Comparison of ENCODE assay signal across 25 mouse cellular contexts in genomic region chr6:88702887-88703286, GRCm38 (mm10). TPM values are rescaled to one million over a fixed set of nuclear protein-coding genes. Genes with fewer than 3 reads are reported as not detected.
A peak's percentile ranks its signal among the peaks of the same experiment; 100 is the strongest.
DNase-seq lines count a peak whose midpoint lies in the region; ATAC-seq and TF ChIP-seq lines count a peak whose summit lies in the region.
"Had no signal": no experiment of that assay in that cellular context is flagged by ENCODE, and none has a peak within 500 bp of the region (broad histone marks: within the 10 kb centered on the region; RNA-seq: fewer than 3 reads in every experiment).

No protein-coding gene starts in this region.

- no peaks in the 10 kb centered on the region for H3K36me3 ChIP-seq in C2C12 (ENCODE audit: control insufficient read depth, insufficient read depth)
- H3K36me3 ChIP-seq in hindbrain, embryonic 14.5 days (replicated peaks; ENCODE audit: control insufficient read depth, insufficient read depth) = no peaks in the 10 kb centered on the region
- H3K36me3 ChIP-seq: embryonic facial prominence, embryonic 10.5 days; embryonic facial prominence, embryonic 12.5 days; forebrain, embryonic 10.5 days; forebrain, embryonic 12.5 days had no signal

- H3ac ChIP-seq in C2C12 (ENCODE audit: control insufficient read depth, insufficient read length, low read depth) = no peak overlapping the region

- no peaks in the 10 kb centered on the region for H3K9me3 ChIP-seq in hindbrain, embryonic 14.5 days (ENCODE audit: control insufficient read depth, low read length)
- H3K9me3 ChIP-seq: embryonic facial prominence, embryonic 10.5 days; embryonic facial prominence, embryonic 12.5 days; forebrain, embryonic 10.5 days; forebrain, embryonic 12.5 days had no signal

- no peaks in the 10 kb centered on the region for H3K79me3 ChIP-seq in C2C12 (ENCODE audit: low read depth)

- WGBS in hindbrain, embryonic 14.5 days = 97% methylated on average over 1 of the region's 1 CpGs

- no peak overlapping the region for H3K4me3 ChIP-seq in C2C12 (ENCODE audit: insufficient read depth, poor library complexity, severe bottlenecking)
- H3K4me3 ChIP-seq in hindbrain, embryonic 14.5 days (replicated peaks; ENCODE audit: low read length) = no peak overlapping the region
- H3K4me3 ChIP-seq: embryonic facial prominence, embryonic 10.5 days; embryonic facial prominence, embryonic 12.5 days; forebrain, embryonic 10.5 days; forebrain, embryonic 12.5 days had no signal

- TF ChIP-seq CTCF in C2C12 (IDR thresholded peaks at IDR 0.05; ENCODE audit: control insufficient read depth, insufficient read depth, insufficient read length) = no peak

- H3K27ac ChIP-seq in hindbrain, embryonic 14.5 days = no peak overlapping the region
- H3K27ac ChIP-seq: embryonic facial prominence, embryonic 10.5 days; embryonic facial prominence, embryonic 12.5 days; forebrain, embryonic 10.5 days; forebrain, embryonic 12.5 days had no signal

- no peak overlapping the region for H3K9ac ChIP-seq in hindbrain, embryonic 14.5 days
- H3K9ac ChIP-seq: embryonic facial prominence, embryonic 12.5 days; forebrain, embryonic 12.5 days had no signal

- peaks cover 5% of the 10 kb centered on the region for H3K27me3 ChIP-seq in C2C12 (ENCODE audit: control insufficient read depth, insufficient read depth, insufficient read length)
- H3K27me3 ChIP-seq in hindbrain, embryonic 14.5 days (ENCODE audit: control insufficient read depth, insufficient read depth, low read length) = no peaks in the 10 kb centered on the region
- H3K27me3 ChIP-seq: embryonic facial prominence, embryonic 12.5 days; forebrain, embryonic 12.5 days; Patski had no signal

- DNase-seq in 3T3-L1 (ENCODE audit: low read depth, low spot score) (peak; percentile 12), adipocyte (ENCODE audit: low spot score) (peak; percentile 65)
- DNase-seq in gonadal fat pad, adult 2 months (ENCODE audit: low read depth) = peak; percentile 88
- DNase-seq in urinary bladder, postnatal 4 days (ENCODE audit: low spot score in 2 of 2) = no peak
- DNase-seq in hindbrain, embryonic 14.5 days (ENCODE audit: low spot score) = no peak
- DNase-seq in lung, adult 18-20 months = no peak
- DNase-seq: adrenal gland, adult 2 months; adrenal gland, postnatal 10 days; adrenal gland, postnatal 25 days; B cell, adult 2 months; cerebellum, adult 11 months; cerebellum, adult 18-20 months; cerebellum, adult 8-10 months; cerebellum, adult 9-11 months; cerebellum, postnatal 14 days; cerebellum, postnatal 36 days; embryo, embryonic 11 days had no signal

- H3K79me2 ChIP-seq in C2C12 (ENCODE audit: control insufficient read depth, insufficient read depth) = no peaks in the 10 kb centered on the region

- no peak overlapping the region for H3K4me2 ChIP-seq in hindbrain, embryonic 14.5 days (replicated peaks)
- H3K4me2 ChIP-seq: embryonic facial prominence, embryonic 12.5 days; forebrain, embryonic 12.5 days had no signal

- no peak for ATAC-seq in hindbrain, embryonic 14.5 days (ENCODE audit: low FRiP score)
- ATAC-seq: activated CD4-positive, CD25-positive, alpha-beta regulatory T cell, adult 4 months; forebrain, embryonic 14.5 days; Patski had no signal

- H3K4me1 ChIP-seq in hindbrain, embryonic 14.5 days (replicated peaks; ENCODE audit: control insufficient read depth, insufficient read depth, low read length) = no peaks in the 10 kb centered on the region
- H3K4me1 ChIP-seq: embryonic facial prominence, embryonic 10.5 days; embryonic facial prominence, embryonic 12.5 days; forebrain, embryonic 10.5 days; forebrain, embryonic 12.5 days had no signal

TF ChIP-seq in C2C12, 6 proteins besides CTCF, POLR2A, EP300 and RAD21:
- TF ChIP-seq USF1 (IDR thresholded peaks at IDR 0.05; ENCODE audit: low read depth) (peak; percentile 5), MYOG (IDR thresholded peaks at IDR 0.05; ENCODE audit: control insufficient read depth, extremely low read depth, insufficient read length) (no peak)

RNA-seq across cellular contexts. Expression of gene Mgll, which starts 21.3 kb away (rescaled TPM):
- 1.3 TPM for polyA plus RNA-seq in C2C12 (2012; fragmentation: generic; extraction: Trizol)
- polyA plus RNA-seq in gonadal fat pad, adult 2 months (2012; rRNA removed) = 571 and 840 TPM in 2 replicates
- 51.1 and 51.3 TPM in 2 replicates for polyA plus RNA-seq in hindbrain, embryonic 14.5 days (2014; fragmentation: Nextera tagmentation; extraction: Ambion mirVana)

Comparison
In these comparisons a context has a peak if more than half of its experiments do, and no peak if none do; other contexts are left out.
1. DNase-seq: peak in 3T3-L1 (single experiment), adipocyte (single experiment) and gonadal fat pad, adult 2 months (single experiment); none in urinary bladder, postnatal 4 days (0 of 2), hindbrain, embryonic 14.5 days (single experiment) and lung, adult 18-20 months (0 of 2).
2. RNA of gene Mgll, which starts 21.3 kb away (polyA plus RNA-seq): 571 to 840 TPM in gonadal fat pad, adult 2 months and 51.1 to 51.3 TPM in hindbrain, embryonic 14.5 days; 1.3 TPM in C2C12 (single experiment); every median in the first group is over 10 times any median in the second.